Comparison of ENCODE assay signal across 9 mouse cellular contexts in the genomic region with DNA sequence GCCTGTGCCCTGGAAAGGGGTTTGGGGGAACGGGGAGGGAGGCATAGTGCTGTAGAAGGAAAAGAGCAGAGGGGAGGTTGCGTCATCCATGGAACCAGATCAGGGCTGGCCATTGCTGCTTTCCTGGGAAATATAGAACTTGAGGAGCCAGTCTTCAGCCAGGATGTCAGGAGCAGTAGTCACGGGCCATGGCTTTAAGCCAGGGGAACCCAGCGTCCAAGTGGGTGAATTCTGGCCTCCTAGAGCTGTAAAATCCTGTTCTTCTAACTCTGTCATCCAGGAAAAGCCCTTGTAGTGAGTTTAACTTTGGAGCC. TPM values are rescaled to one million over a fixed set of nuclear protein-coding genes. Genes with fewer than 3 reads are reported as not detected.
DNase-seq lines count a peak whose midpoint lies in the region; ATAC-seq lines count a peak whose summit lies in the region.
"Had no signal": no experiment of that assay in that cellular context is flagged by ENCODE, and none has a peak within 500 bp of the region (broad histone marks: within the 10 kb centered on the region; RNA-seq: fewer than 3 reads in every experiment).

No protein-coding gene starts in this region.

- peak overlapping the region; percentile 9; the same call in 1 of the 2 replicates for H3K4me2 ChIP-seq in forebrain, embryonic 11.5 days (ENCODE audit: low read depth, low read length, severe bottlenecking)
- H3K4me2 ChIP-seq in kidney, embryonic 16.5 days (replicated peaks; ENCODE audit: low read depth, low read length) = no peak overlapping the region
- H3K4me2 ChIP-seq in midbrain, embryonic 14.5 days (ENCODE audit: low read length) = peak overlapping the region; percentile 51

- peaks cover 26% of the 10 kb centered on the region for H3K4me1 ChIP-seq in heart, embryonic 10.5 days
- H3K4me1 ChIP-seq in forebrain, embryonic 11.5 days (replicated peaks; ENCODE audit: control insufficient read depth, insufficient read depth, low read length) = peaks cover 26% of the 10 kb centered on the region
- H3K4me1 ChIP-seq in kidney, embryonic 16.5 days (ENCODE audit: insufficient read depth, low read length) = peaks cover 25% of the 10 kb centered on the region
- peaks cover 85% of the 10 kb centered on the region for H3K4me1 ChIP-seq in midbrain, embryonic 14.5 days (ENCODE audit: control insufficient read depth, insufficient read depth, low read length)

- H3K36me3 ChIP-seq in heart, embryonic 10.5 days = no peaks in the 10 kb centered on the region
- no peaks in the 10 kb centered on the region for H3K36me3 ChIP-seq in forebrain, embryonic 11.5 days (ENCODE audit: control insufficient read depth, insufficient read depth, low read length)
- H3K36me3 ChIP-seq in kidney, embryonic 16.5 days (ENCODE audit: insufficient read depth, low read length) = no peaks in the 10 kb centered on the region
- H3K36me3 ChIP-seq in midbrain, embryonic 14.5 days (ENCODE audit: control insufficient read depth, insufficient read depth, low read length) = no peaks in the 10 kb centered on the region
- H3K36me3 ChIP-seq: G1E had no signal

- ATAC-seq in forebrain, embryonic 11.5 days (replicated peaks; ENCODE audit: low FRiP score) = no peak
- peak; percentile 67 for ATAC-seq in kidney, embryonic 16.5 days (ENCODE audit: low FRiP score, low TSS enrichment)
- ATAC-seq in midbrain, embryonic 14.5 days (ENCODE audit: low FRiP score, low TSS enrichment) = no peak

- 41% methylated on average over 4 of the region's 4 CpGs for WGBS in heart, embryonic 10.5 days
- 46% methylated on average over 4 of the region's 4 CpGs for WGBS in forebrain, embryonic 11.5 days
- WGBS in kidney, embryonic 16.5 days = 31% methylated on average over 4 of the region's 4 CpGs
- WGBS in midbrain, embryonic 14.5 days = 46% methylated on average over 4 of the region's 4 CpGs

- peak overlapping the region; percentile 14 for H3K9ac ChIP-seq in forebrain, embryonic 11.5 days (ENCODE audit: low read length)
- H3K9ac ChIP-seq in kidney, embryonic 16.5 days (replicated peaks; ENCODE audit: low read length) = no peak overlapping the region
- peak overlapping the region; percentile 40; the same call in 1 of the 2 replicates for H3K9ac ChIP-seq in midbrain, embryonic 14.5 days (replicated peaks; ENCODE audit: low read length)

- H3K9me3 ChIP-seq in heart, embryonic 10.5 days = no peaks in the 10 kb centered on the region
- no peaks in the 10 kb centered on the region for H3K9me3 ChIP-seq in forebrain, embryonic 11.5 days (ENCODE audit: control insufficient read depth, low read length)
- H3K9me3 ChIP-seq in kidney, embryonic 16.5 days (ENCODE audit: low read length) = no peaks in the 10 kb centered on the region
- H3K9me3 ChIP-seq in midbrain, embryonic 14.5 days (ENCODE audit: control insufficient read depth, low read length) = no peaks in the 10 kb centered on the region
- H3K9me3 ChIP-seq: G1E had no signal

- peak; percentile 15 for DNase-seq in heart, postnatal 4 days
- no peak for DNase-seq in heart, embryonic 10.5 days (ENCODE audit: low spot score)
- DNase-seq in forebrain, embryonic 11.5 days (ENCODE audit: low spot score) = no peak
- DNase-seq in midbrain, embryonic 14.5 days = no peak
- DNase-seq in thymus, postnatal 25 days = no peak
- DNase-seq in B cell, adult 2 months = no peak
- no peak for DNase-seq in ovary, postnatal 14 days (ENCODE audit: low spot score)

- H3K4me3 ChIP-seq in heart, embryonic 10.5 days = no peak overlapping the region
- H3K4me3 ChIP-seq in forebrain, embryonic 11.5 days (ENCODE audit: low read depth, low read length) = no peak overlapping the region
- no peak overlapping the region for H3K4me3 ChIP-seq in kidney, embryonic 16.5 days (ENCODE audit: low read length)
- 0 out of 2 replicates have a peak overlapping the region, but pooled peaks have one; percentile 12 for H3K4me3 ChIP-seq in midbrain, embryonic 14.5 days (replicated peaks; ENCODE audit: low read depth, low read length)

- H3K27ac ChIP-seq in heart, embryonic 10.5 days = no peak overlapping the region
- peak overlapping the region; percentile 37 for H3K27ac ChIP-seq in forebrain, embryonic 11.5 days (ENCODE audit: low read depth, low read length)
- H3K27ac ChIP-seq in kidney, embryonic 16.5 days (ENCODE audit: low read length) = no peak overlapping the region
- peak overlapping the region; percentile 82 for H3K27ac ChIP-seq in midbrain, embryonic 14.5 days (replicated peaks; ENCODE audit: low read depth, low read length)

- peaks cover 69% of the 10 kb centered on the region for H3K27me3 ChIP-seq in heart, embryonic 10.5 days (ENCODE audit: insufficient read depth, poor library complexity, severe bottlenecking)
- H3K27me3 ChIP-seq in forebrain, embryonic 11.5 days (ENCODE audit: control insufficient read depth, insufficient read depth, low read length) = no peaks in the 10 kb centered on the region
- H3K27me3 ChIP-seq in kidney, embryonic 16.5 days (ENCODE audit: insufficient read depth, low read length) = peaks cover 26% of the 10 kb centered on the region
- no peaks in the 10 kb centered on the region for H3K27me3 ChIP-seq in midbrain, embryonic 14.5 days (ENCODE audit: control insufficient read depth, insufficient read depth, low read length)

RNA-seq across cellular contexts. Expression of gene Rgs8, which starts 8.8 kb away (rescaled TPM):
- total RNA-seq in heart, postnatal 4 days (2021) = under 1 TPM in 1 of 2 experiments, not detected in 1; 0.09 TPM
- 0.54 and 0.55 TPM in 2 replicates for polyA plus RNA-seq in heart, embryonic 10.5 days (2016; fragmentation: Nextera tagmentation; extraction: Ambion mirVana)
- 12.1 and 12.2 TPM in 2 replicates for polyA plus RNA-seq in forebrain, embryonic 11.5 days (2014; fragmentation: Nextera tagmentation; extraction: Ambion mirVana)
- polyA plus RNA-seq in kidney, embryonic 16.5 days (2015; fragmentation: Nextera tagmentation; extraction: Ambion mirVana) = 0.16 and 0.31 TPM in 2 replicates
- polyA plus RNA-seq in midbrain, embryonic 14.5 days (2014; fragmentation: Nextera tagmentation; extraction: Ambion mirVana) = 30.4 and 31.6 TPM in 2 replicates
- polyA plus RNA-seq: G1E had no signal

Comparison
In these comparisons a context has a peak if more than half of its experiments do, and no peak if none do; other contexts are left out.
1. H3K27ac ChIP-seq: peak in forebrain, embryonic 11.5 days (single experiment) and midbrain, embryonic 14.5 days (single experiment); none in heart, embryonic 10.5 days (single experiment) and kidney, embryonic 16.5 days (single experiment).